Mouse (Mus musculus) right cerebral cortex, postnatal 4 days (tissue): Measurements from ENCODE around the gene Sgpp1.
"Not testable (repeated sequence)": the region's sequence is repeated elsewhere in the genome, so short reads cannot be mapped to it uniquely, and the experiment has no call there.

ENCODE experiments used
- DNase-seq: peaks from one replicate; pipeline ENCODE4 v3.0.0-alpha.2; 2022

The Sgpp1 gene

DNA sequence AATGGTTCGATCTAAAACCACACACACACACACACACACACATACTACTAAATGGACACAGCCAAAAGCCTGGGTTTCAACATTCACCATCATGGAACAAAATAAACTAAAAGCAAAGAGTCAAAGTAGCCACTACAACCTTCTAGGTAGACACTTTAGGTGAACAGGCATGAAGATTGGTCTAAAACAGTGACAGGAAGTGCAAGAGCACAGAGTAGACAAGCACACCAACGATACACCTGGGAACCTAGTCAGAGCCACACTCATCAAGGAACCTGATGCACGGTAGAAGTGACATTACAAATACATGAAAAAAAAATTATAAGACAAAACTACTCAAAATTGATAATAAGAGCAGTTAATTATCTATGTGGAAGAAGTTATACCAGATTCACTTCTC is 4.0 kb downstream of the Sgpp1 start:
- DNase-seq = no peak

DNA sequence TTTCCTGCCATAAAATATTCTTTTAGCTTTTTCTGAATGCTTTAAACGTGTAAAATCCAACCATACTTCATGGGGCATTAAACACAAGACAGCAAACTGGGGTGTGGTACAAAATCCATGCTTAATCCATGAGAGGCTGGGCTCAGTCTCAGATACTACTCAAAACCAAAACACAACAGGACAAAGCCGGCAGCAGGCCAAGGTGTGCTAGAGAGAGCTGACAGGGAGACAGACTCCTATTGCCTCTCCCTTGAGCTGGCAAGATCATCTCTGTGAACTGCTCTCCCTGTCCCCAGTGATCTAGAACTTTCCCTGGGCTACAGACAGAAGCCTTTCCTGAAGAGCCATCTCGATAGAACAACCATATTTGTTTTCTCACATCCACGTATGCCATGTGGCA is 5.1 kb downstream of the Sgpp1 start:
- no peak for DNase-seq

DNA sequence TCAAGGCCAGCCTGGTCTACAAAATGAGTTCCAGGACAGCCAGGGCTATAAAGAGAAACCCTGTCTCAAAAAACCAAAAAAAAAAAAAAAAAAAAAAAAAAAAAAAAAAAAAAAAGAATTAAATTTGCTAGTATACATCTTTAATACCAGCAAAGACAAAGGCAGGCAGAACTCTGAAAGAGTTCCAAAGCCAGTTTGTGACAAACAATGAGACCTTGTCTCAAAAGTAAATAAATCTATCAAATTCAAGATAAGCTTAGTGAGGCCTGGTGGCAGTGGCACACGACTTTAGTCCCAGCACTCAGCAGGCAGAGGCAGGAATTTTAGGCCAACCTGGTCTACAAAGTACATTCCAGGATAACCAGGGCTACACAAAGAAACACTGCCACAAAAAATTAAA is 5.7 kb downstream of the Sgpp1 start:
- DNase-seq = no peak

DNA sequence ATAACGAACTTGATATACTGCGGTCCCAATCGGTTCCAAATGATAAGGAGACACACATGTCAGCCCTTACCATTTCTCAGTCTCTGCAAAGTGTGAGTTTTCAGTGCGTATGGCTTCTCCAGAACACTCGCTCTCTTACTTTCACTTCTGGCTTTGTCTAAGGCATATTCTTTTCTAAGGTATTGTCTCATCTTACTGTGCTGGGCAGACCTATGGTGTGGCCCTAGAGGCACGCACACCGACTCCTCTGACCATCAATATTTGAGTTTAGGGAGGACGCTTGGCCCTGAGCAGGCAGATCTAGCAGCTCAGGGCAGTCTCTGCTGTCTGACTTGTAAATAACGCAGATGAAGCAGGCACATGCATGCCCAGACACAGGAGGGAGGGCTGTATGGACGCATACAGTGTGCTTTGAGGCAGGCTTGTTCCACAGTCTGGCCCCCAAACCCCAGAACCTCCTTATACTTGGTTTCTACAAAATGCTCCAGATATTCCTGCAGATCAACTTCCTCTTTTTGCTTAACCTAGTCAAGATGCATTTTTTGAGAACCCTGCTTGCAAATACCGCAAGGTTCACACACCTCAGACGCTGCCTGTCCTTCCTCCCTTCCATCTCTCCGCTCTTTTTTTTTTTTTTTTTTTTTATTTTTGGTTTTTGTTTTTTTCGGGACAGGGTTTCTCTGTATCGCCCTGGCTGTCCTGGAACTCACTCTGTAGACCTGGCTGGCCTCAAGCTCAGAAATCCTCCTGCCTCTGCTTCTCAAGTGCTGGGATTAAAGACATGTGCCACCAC is 8.0 kb downstream of the Sgpp1 start:
- DNase-seq = no peak

- DNase-seq = no peak
Measured at GRCm38 (mm10) chr12:75726349-75726861, 9.1 kb downstream of the Sgpp1 start.

DNA sequence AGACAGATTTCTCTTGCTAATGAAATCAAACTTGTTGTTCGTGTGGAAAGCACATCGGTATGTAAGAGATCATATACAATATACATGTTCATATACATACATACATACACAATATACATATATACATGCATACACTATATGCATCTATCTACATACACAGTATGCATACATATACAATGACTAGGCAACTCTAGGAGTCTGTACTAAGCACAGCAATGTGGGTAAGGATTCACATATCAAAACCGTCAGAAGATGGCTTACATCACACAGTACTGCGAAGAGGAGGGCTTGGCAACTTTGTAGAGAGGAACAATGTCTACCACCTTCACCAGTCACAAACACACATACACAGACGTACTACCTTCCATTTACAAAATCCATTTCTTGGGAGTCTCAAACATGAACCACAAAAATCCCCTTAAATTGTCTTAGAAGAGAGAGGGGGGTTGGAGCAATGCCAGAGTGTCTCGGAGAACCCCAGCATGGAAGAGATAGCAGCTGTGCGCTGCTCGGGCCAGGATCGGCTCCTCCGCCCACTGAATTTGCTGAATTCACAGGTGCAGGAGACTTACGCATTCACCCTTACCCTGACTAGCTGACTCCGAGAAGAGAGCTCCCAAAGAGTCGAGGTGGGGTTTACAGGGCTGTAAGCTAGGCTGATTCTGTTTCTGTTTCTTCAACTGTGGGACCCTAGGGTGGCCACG is 10.8 kb downstream of the Sgpp1 start:
- no peak for DNase-seq

DNA sequence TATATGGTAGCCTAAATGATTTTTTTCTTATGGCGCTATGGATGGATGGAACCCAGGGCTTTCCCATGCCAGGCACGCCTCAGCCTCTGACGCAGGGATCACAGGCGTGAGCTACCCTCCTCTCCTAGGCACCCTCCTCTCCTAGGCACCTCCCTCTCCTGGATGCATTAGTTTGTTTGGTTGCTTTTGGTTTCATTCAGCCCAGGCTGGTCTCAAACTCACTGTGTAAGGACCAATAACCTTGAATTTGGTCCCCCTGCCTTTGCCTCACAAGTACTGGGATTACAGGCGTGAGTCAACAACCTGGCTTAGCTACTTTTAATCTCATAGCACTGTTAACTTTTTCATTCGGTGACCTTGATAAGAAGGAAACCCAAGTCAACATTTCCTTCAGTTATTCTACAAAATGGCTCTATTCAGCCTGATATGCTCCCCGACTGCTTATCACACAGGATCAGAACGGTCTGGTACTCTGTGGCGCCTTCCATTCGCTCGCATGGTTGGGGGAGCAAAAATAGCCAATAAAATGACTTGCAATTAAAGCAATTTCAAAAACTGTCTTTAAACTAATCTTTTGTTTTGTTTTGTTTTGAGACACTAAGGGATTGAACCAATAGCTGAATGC is 11.6 kb downstream of the Sgpp1 start:
- no peak for DNase-seq

GRCm38 (mm10) chr12:75721941-75722340 is 13.6 kb downstream of the Sgpp1 start:
- no peak for DNase-seq

DNA sequence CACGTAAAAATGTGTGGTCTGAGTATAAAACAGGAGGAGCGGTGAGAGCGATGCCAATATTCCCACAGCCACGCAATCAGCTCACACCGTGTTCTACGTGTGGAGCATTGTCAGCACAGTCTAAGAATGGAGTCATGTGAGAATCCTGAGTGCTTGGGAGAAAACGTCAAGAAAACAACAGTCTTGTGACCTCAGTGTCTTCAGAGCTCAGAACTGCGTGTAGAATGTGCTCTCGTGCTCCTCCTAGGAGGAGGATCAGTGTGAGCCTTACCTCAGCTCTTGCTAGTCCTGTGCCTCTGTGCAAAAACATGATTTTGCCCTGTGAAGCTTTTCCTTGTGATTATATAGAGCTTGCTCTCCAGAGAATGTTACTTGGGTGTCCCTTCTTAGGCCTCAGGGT is 14.5 kb downstream of the Sgpp1 start:
- DNase-seq = no peak

DNA sequence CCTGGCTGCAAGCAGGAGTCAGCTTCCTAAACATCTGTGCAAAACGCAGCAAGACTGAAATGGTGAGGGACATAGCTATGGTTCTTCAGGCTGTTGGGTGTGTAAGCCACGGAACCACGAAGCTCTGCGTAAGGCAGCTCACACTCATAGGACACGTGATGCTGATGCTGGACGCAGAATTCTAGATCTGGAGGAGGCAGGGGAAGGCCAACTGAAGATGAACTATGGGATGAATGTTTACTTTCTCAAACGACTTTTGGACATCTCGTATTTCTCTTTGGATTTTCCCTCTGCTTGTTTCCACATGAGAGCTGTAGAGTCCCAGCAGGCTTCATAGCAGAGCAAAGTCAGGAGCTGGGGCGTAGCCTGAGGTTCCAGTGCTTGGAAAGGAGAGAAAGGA is 21.9 kb downstream of the Sgpp1 start:
- DNase-seq = no peak

- DNase-seq = not testable (repeated sequence)
Measured at GRCm38 (mm10) chr12:75712905-75713304, 22.6 kb downstream of the Sgpp1 start.

GRCm38 (mm10) chr12:75710596-75711376 is 24.7 kb downstream of the Sgpp1 start:
- no peak for DNase-seq

DNA sequence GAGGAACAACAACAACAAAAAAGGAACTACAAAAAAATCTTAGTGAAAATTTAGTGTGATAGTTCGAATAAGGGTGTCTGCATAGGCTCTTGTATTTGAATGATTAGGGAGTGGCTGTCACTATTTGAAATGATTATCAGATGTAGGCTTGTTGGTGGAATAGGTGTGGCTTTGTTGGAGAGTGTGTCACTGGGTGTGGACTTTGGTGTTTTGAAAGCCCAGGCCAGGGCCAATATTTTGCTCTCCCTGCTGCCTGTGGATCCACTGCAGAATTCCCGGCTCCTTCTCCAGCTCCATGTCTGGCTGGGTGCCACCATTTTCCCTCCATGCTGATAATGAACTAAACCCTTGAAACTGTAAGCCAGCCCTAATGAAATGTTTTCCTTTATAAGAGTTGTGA is 26.0 kb downstream of the Sgpp1 start:
- DNase-seq = no peak

- DNase-seq = no peak
Measured at GRCm38 (mm10) chr12:75706670-75707069, 28.9 kb downstream of the Sgpp1 start.

DNA sequence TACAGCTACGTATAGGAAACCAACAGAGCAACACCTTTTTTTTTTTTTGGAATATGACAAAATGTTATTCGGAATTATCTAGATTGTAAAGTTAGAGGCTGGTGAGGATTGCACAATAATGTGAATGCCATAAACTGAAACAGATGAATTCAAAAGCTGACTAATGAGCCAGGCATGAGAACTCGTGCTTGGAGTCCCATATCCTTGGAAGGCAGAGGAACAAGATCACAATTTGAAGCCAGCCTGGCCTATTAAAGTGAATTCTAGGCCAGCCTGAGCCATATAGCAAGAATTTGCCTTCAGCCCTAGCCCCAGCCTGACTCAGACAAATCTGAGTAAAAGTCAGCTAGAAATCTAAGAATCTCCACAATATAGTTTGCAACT is 32.8 kb downstream of the Sgpp1 start:
- DNase-seq = no peak

DNA sequence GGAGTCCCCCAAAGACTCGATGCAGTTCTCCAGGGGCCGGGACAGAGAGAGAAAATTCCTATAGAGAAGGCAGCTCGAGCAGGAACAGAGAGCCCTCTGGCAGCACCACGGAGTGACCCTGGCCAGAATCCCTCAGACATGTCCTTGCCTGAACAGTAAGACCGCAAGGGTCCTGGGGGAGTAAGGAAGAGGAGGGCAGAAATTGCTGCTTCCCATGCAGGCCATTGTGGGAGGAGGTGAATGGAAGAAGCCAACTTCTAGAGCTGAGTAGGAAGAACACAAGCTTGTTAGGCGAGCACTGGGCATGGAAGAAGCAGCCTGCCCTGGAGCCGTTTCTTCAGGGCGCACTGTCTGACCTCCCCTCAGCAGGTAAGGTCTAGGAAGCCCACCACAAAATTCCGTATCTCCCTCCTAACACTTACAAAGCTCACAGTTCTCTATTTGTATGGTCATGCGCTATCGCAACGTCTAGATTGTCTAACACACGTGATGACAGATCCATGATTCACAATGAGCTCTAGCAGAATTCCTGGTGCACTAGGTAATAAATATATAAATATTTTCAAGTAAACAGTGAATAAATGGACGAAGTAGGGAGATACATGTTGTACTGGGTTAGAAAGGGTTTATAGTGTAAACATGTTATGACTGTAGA is 33.3 kb downstream of the Sgpp1 start:
- peak; percentile 2 for DNase-seq

- peak; percentile 35 for DNase-seq
Measured at GRCm38 (mm10) chr12:75701173-75702083, 34.1 kb downstream of the Sgpp1 start.

DNA sequence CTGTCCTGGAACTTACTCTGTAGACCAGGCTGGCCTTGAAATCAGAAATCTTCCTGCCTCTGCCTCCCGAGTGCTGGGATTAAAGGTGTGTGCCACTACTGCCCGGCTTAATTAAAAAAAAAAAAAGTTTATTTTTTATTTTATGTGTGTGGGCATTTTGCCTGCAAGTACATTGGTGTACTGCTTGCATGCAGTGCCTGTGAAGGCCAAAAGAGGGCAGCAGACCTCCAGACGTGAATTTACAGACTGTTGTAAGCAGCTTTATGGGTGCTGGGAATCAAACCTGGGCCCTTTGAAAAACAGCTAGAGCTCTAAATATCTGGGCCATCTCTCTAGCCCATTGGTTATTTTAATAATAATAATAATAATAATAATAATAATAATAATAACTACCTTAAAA is 36.8 kb downstream of the Sgpp1 start:
- DNase-seq = no peak

- not testable (repeated sequence) for DNase-seq
Measured at GRCm38 (mm10) chr12:75695845-75696244, 39.7 kb downstream of the Sgpp1 start.

DNA sequence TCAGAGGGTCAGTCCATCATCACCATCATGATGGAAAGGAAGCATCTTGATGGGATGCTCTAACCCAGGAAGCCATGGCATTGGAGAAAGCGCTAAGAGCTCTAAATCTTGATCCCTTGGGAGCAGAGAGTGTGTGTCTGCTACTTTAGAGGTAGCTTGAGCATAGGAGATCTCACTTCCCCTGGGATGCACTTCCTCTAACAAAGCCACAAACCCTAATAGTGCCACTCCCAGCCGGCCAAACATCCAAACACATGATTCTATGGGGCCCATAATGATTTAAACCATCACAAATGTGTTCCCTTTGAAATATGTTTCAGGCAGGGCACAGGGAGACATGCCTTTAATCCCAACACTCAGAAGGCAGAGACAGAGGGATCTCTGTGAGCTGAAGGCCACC is 46.5 kb downstream of the Sgpp1 start:
- no peak for DNase-seq

GRCm38 (mm10) chr12:75687314-75687713 is 48.2 kb downstream of the Sgpp1 start:
- no peak for DNase-seq
